Mouse (Mus musculus): ENCODE measurements around the gene Stpg1. TPM values are rescaled to one million over a fixed set of nuclear protein-coding genes. Genes with fewer than 3 reads are reported as not detected.

Stpg1 gene
- polyA plus RNA-seq, 1 experiment from 2014 or later: 0.65 TPM

- ATAC-seq (ENCODE audit: low read depth) (no peak), DNase-seq (ENCODE audit: low spot score) (no peak)
- H3K9me3 ChIP-seq (ENCODE audit: control insufficient read depth, low read length): 0 out of 2 replicates have a peak, but pooled peaks cover 5% of the 10 kb centered on the region
- H3K4me2 ChIP-seq (ENCODE audit: low read depth, low read length): no peak overlapping the region
- H3K4me3 ChIP-seq (ENCODE audit: low read depth, low read length): no peak overlapping the region
- WGBS: 51% methylated on average over 4 of the region's 4 CpGs
- H3K9ac ChIP-seq (ENCODE audit: low read depth, low read length): no peak overlapping the region
- H3K27me3 ChIP-seq (replicated peaks; ENCODE audit: control insufficient read depth, insufficient read depth, low read length): no peaks in the 10 kb centered on the region
- H3K27ac ChIP-seq (replicated peaks; ENCODE audit: low read depth, low read length): no peak overlapping the region
- no peaks in the 10 kb centered on the region for H3K36me3 ChIP-seq (ENCODE audit: control insufficient read depth, insufficient read depth, low read length)
- H3K4me1 ChIP-seq (ENCODE audit: control insufficient read depth, insufficient read depth, low read length): no peaks in the 10 kb centered on the region
Observed at GRCm38 (mm10) chr4:135501587-135501986, 7.0 kb downstream of the Stpg1 start.

- Histone ChIP-seq H3K27ac (replicated peaks; ENCODE audit: low read depth, low read length) (no peak overlapping the region), H3K27me3 (replicated peaks; ENCODE audit: control insufficient read depth, insufficient read depth, low read length) (no peaks in the 10 kb centered on the region), H3K9me3 (ENCODE audit: control insufficient read depth, low read length) (no peaks in the 10 kb centered on the region), H3K4me2 (ENCODE audit: low read depth, low read length) (no peak overlapping the region), H3K4me3 (ENCODE audit: low read depth, low read length) (no peak overlapping the region), H3K36me3 (ENCODE audit: control insufficient read depth, insufficient read depth, low read length) (no peaks in the 10 kb centered on the region), H3K9ac (ENCODE audit: low read depth, low read length) (no peak overlapping the region), H3K4me1 (ENCODE audit: control insufficient read depth, insufficient read depth, low read length) (peaks cover 2% of the 10 kb centered on the region; the same call in 1 of the 2 replicates)
- no peak for DNase-seq (ENCODE audit: low spot score)
- WGBS: 79% methylated on average over 11 of the region's 11 CpGs
- no peak for ATAC-seq (ENCODE audit: low read depth)
Observed at GRCm38 (mm10) chr4:135505794-135506193, 11.2 kb downstream of the Stpg1 start.

- WGBS: 12% methylated on average over 22 of the region's 22 CpGs
- peak overlapping the region; percentile 20 for H3K4me3 ChIP-seq (ENCODE audit: low read depth, low read length)
- peak overlapping the region; percentile 50 for H3K4me2 ChIP-seq (ENCODE audit: low read depth, low read length)
Observed at GRCm38 (mm10) chr4:135507547-135508350, 13.2 kb downstream of the Stpg1 start.

GRCm38 (mm10) chr4:135508419-135509039, 13.9 kb downstream of the Stpg1 start:
- Histone ChIP-seq H3K4me2 (ENCODE audit: low read depth, low read length) (peak overlapping the region; percentile 45), H3K27me3 (replicated peaks; ENCODE audit: control insufficient read depth, insufficient read depth, low read length) (no peaks in the 10 kb centered on the region), H3K27ac (replicated peaks; ENCODE audit: low read depth, low read length) (no peak overlapping the region), H3K4me1 (ENCODE audit: control insufficient read depth, insufficient read depth, low read length) (peaks cover 2% of the 10 kb centered on the region; the same call in 1 of the 2 replicates), H3K4me3 (ENCODE audit: low read depth, low read length) (no peak overlapping the region), H3K9me3 (ENCODE audit: control insufficient read depth, low read length) (no peaks in the 10 kb centered on the region), H3K9ac (ENCODE audit: low read depth, low read length) (no peak overlapping the region), H3K36me3 (ENCODE audit: control insufficient read depth, insufficient read depth, low read length) (no peaks in the 10 kb centered on the region)
- DNase-seq (ENCODE audit: low spot score): peak; percentile 88
- ATAC-seq (ENCODE audit: low read depth): peak; percentile 58
- 16% methylated on average over 13 of the region's 13 CpGs for WGBS

More at GRCm38 (mm10) chr4:135507547-135508350, 13.2 kb downstream of the Stpg1 start:
- DNase-seq (ENCODE audit: low spot score): peak; percentile 32
- peaks cover 2% of the 10 kb centered on the region; the same call in 1 of the 2 replicates for H3K4me1 ChIP-seq (ENCODE audit: control insufficient read depth, insufficient read depth, low read length)
- no peak overlapping the region for H3K27ac ChIP-seq (replicated peaks; ENCODE audit: low read depth, low read length)
- H3K36me3 ChIP-seq (ENCODE audit: control insufficient read depth, insufficient read depth, low read length): no peaks in the 10 kb centered on the region
- H3K9me3 ChIP-seq (ENCODE audit: control insufficient read depth, low read length): no peaks in the 10 kb centered on the region
- ATAC-seq (ENCODE audit: low read depth): 0 out of 2 replicates have a peak, but pooled peaks have one; percentile 26
- H3K9ac ChIP-seq (ENCODE audit: low read depth, low read length): peak overlapping the region; percentile 40
- no peaks in the 10 kb centered on the region for H3K27me3 ChIP-seq (replicated peaks; ENCODE audit: control insufficient read depth, insufficient read depth, low read length)

GRCm38 (mm10) chr4:135509515-135509914, 14.9 kb downstream of the Stpg1 start:
- Histone ChIP-seq H3K9ac (ENCODE audit: low read depth, low read length) (no peak overlapping the region), H3K27me3 (replicated peaks; ENCODE audit: control insufficient read depth, insufficient read depth, low read length) (no peaks in the 10 kb centered on the region), H3K4me1 (ENCODE audit: control insufficient read depth, insufficient read depth, low read length) (peaks cover 2% of the 10 kb centered on the region; the same call in 1 of the 2 replicates), H3K36me3 (ENCODE audit: control insufficient read depth, insufficient read depth, low read length) (no peaks in the 10 kb centered on the region), H3K4me3 (ENCODE audit: low read depth, low read length) (no peak overlapping the region), H3K9me3 (ENCODE audit: control insufficient read depth, low read length) (no peaks in the 10 kb centered on the region), H3K27ac (replicated peaks; ENCODE audit: low read depth, low read length) (no peak overlapping the region), H3K4me2 (ENCODE audit: low read depth, low read length) (no peak overlapping the region)
- ATAC-seq (ENCODE audit: low read depth) (no peak), DNase-seq (ENCODE audit: low spot score) (peak; percentile 26)
- 50% methylated on average over 12 of the region's 12 CpGs for WGBS

GRCm38 (mm10) chr4:135513865-135514264, 19.3 kb downstream of the Stpg1 start:
- Histone ChIP-seq H3K4me3 (ENCODE audit: low read depth, low read length) (no peak overlapping the region), H3K27ac (replicated peaks; ENCODE audit: low read depth, low read length) (no peak overlapping the region), H3K9me3 (ENCODE audit: control insufficient read depth, low read length) (no peaks in the 10 kb centered on the region), H3K36me3 (ENCODE audit: control insufficient read depth, insufficient read depth, low read length) (no peaks in the 10 kb centered on the region), H3K27me3 (replicated peaks; ENCODE audit: control insufficient read depth, insufficient read depth, low read length) (no peaks in the 10 kb centered on the region), H3K4me2 (ENCODE audit: low read depth, low read length) (no peak overlapping the region), H3K9ac (ENCODE audit: low read depth, low read length) (no peak overlapping the region), H3K4me1 (ENCODE audit: control insufficient read depth, insufficient read depth, low read length) (peaks cover 2% of the 10 kb centered on the region; the same call in 1 of the 2 replicates)
- 84% methylated on average over 7 of the region's 7 CpGs for WGBS
- no peak for ATAC-seq (ENCODE audit: low read depth)
- no peak for DNase-seq (ENCODE audit: low spot score)

- no peak for DNase-seq (ENCODE audit: low spot score)
- H3K4me2 ChIP-seq (ENCODE audit: low read depth, low read length): no peak overlapping the region
- 61% methylated on average over 14 of the region's 14 CpGs for WGBS
- no peaks in the 10 kb centered on the region for H3K9me3 ChIP-seq (ENCODE audit: control insufficient read depth, low read length)
- no peaks in the 10 kb centered on the region for H3K27me3 ChIP-seq (replicated peaks; ENCODE audit: control insufficient read depth, insufficient read depth, low read length)
- no peak overlapping the region for H3K9ac ChIP-seq (ENCODE audit: low read depth, low read length)
- no peak overlapping the region for H3K4me3 ChIP-seq (ENCODE audit: low read depth, low read length)
- no peak overlapping the region for H3K27ac ChIP-seq (replicated peaks; ENCODE audit: low read depth, low read length)
- ATAC-seq (ENCODE audit: low read depth): no peak
- H3K36me3 ChIP-seq (ENCODE audit: control insufficient read depth, insufficient read depth, low read length): no peaks in the 10 kb centered on the region
- H3K4me1 ChIP-seq (ENCODE audit: control insufficient read depth, insufficient read depth, low read length): no peaks in the 10 kb centered on the region
Observed at GRCm38 (mm10) chr4:135514925-135515324, 20.3 kb downstream of the Stpg1 start.

GRCm38 (mm10) chr4:135516351-135517316, 22.0 kb downstream of the Stpg1 start:
- DNase-seq (ENCODE audit: low spot score) (peak; percentile 34), ATAC-seq (ENCODE audit: low read depth) (no peak)
- WGBS: 48% methylated on average over 15 of the region's 15 CpGs
- H3K4me2 ChIP-seq (ENCODE audit: low read depth, low read length): no peak overlapping the region
- no peaks in the 10 kb centered on the region for H3K27me3 ChIP-seq (replicated peaks; ENCODE audit: control insufficient read depth, insufficient read depth, low read length)
- no peak overlapping the region for H3K4me3 ChIP-seq (ENCODE audit: low read depth, low read length)
- H3K9me3 ChIP-seq (ENCODE audit: control insufficient read depth, low read length): no peaks in the 10 kb centered on the region
- H3K9ac ChIP-seq (ENCODE audit: low read depth, low read length): no peak overlapping the region
- H3K36me3 ChIP-seq (ENCODE audit: control insufficient read depth, insufficient read depth, low read length): no peaks in the 10 kb centered on the region
- H3K4me1 ChIP-seq (ENCODE audit: control insufficient read depth, insufficient read depth, low read length): no peaks in the 10 kb centered on the region
- no peak overlapping the region; the same call in 1 of the 2 replicates for H3K27ac ChIP-seq (replicated peaks; ENCODE audit: low read depth, low read length)
